Mouse (Mus musculus) heart, adult 2 months (tissue): Measurements from ENCODE around the gene Surf2.

ENCODE experiments used
- CTCF ChIP-seq: fragments of 200-600 bp; IDR thresholded peaks from 2 replicates; pipeline ENCODE4 v1.8.1; 2022; ENCODE audit warnings: antibody characterized with exemption, mild to moderate bottlenecking, moderate library complexity
- POLR2A ChIP-seq: fragments of 200-500 bp; IDR thresholded peaks from 2 replicates; pipeline ENCODE4 v1.6.1; 2011; ENCODE audit warnings: mild to moderate bottlenecking, low read depth, low read length, control low read depth; ENCODE audit not compliant: insufficient read depth

- TF ChIP-seq CTCF: no peak
- no peak for TF ChIP-seq POLR2A
These were observed 40.8 kb downstream of the Surf2 start for GRCm38 (mm10) chr2:26956811-26957487.
